Mouse (Mus musculus): ENCODE results near the gene Adamts18. TPM values are rescaled to one million over a fixed set of nuclear protein-coding genes. Genes with fewer than 3 reads are reported as not detected.

Gene Adamts18
- polyA plus RNA-seq, 1 experiment from 2014 or later: 2.3 TPM

DNA sequence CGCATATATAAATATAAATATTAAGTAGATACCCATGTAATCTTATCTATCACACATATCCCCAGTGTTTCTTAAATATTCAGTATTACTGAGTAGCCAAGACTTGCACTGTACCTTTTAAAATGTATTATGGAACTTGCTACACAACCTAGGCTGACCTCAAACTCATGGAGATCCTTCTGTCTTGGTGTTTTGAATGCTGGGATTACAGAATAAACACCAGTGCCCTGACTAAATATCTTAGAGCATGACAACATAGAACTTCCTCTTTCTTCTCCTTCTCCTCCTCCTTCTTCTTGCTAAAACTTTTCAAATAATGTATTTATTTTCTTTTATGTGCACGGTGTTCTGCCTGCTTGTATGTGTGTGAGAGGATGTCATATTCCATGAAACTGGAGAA is 95.4 kb downstream of the Adamts18 start:
- H3K4me2 ChIP-seq (replicated peaks): no peak overlapping the region
- H3K9ac ChIP-seq: no peak overlapping the region
- WGBS: 92% methylated on average over 2 of the region's 2 CpGs
- no peaks in the 10 kb centered on the region for H3K27me3 ChIP-seq (ENCODE audit: control insufficient read depth, insufficient read depth, low read length)
- H3K9me3 ChIP-seq (ENCODE audit: control insufficient read depth, low read length): no peaks in the 10 kb centered on the region
- H3K27ac ChIP-seq: no peak overlapping the region
- no peak overlapping the region for H3K4me3 ChIP-seq (replicated peaks; ENCODE audit: low read length)
- H3K4me1 ChIP-seq (replicated peaks; ENCODE audit: control insufficient read depth, insufficient read depth, low read length): no peaks in the 10 kb centered on the region
- H3K36me3 ChIP-seq (replicated peaks; ENCODE audit: control insufficient read depth, insufficient read depth): no peaks in the 10 kb centered on the region
- no peak for DNase-seq (ENCODE audit: low spot score)
- no peak for ATAC-seq (ENCODE audit: low FRiP score)

DNA sequence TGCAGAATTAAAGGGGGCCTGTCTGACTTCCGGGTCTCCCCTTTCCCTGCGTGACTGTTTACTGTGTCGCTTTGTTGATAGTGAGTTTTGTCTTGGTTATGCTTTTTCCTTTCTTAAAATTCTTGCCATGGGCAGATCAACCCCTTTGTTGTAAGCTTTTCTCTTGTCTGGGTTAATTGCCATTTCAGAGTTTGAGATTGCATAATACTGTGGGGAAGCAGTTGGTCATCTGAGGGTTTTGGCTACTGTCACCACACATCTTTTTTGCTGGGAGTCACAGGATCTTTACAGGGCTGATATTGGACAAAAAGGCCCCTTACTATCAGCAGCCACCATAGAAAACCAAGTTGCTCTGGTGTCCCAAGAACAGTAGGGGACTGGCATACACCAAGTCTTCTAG is 96.2 kb downstream of the Adamts18 start:
- WGBS: 89% methylated on average over 3 of the region's 3 CpGs
- Histone ChIP-seq H3K9me3 (ENCODE audit: control insufficient read depth, low read length) (no peaks in the 10 kb centered on the region), H3K4me2 (replicated peaks) (no peak overlapping the region), H3K4me1 (replicated peaks; ENCODE audit: control insufficient read depth, insufficient read depth, low read length) (no peaks in the 10 kb centered on the region), H3K27me3 (ENCODE audit: control insufficient read depth, insufficient read depth, low read length) (no peaks in the 10 kb centered on the region), H3K9ac (no peak overlapping the region), H3K36me3 (replicated peaks; ENCODE audit: control insufficient read depth, insufficient read depth) (no peaks in the 10 kb centered on the region), H3K27ac (no peak overlapping the region), H3K4me3 (replicated peaks; ENCODE audit: low read length) (no peak overlapping the region)
- DNase-seq (ENCODE audit: low spot score) (no peak), ATAC-seq (ENCODE audit: low FRiP score) (no peak)

DNA sequence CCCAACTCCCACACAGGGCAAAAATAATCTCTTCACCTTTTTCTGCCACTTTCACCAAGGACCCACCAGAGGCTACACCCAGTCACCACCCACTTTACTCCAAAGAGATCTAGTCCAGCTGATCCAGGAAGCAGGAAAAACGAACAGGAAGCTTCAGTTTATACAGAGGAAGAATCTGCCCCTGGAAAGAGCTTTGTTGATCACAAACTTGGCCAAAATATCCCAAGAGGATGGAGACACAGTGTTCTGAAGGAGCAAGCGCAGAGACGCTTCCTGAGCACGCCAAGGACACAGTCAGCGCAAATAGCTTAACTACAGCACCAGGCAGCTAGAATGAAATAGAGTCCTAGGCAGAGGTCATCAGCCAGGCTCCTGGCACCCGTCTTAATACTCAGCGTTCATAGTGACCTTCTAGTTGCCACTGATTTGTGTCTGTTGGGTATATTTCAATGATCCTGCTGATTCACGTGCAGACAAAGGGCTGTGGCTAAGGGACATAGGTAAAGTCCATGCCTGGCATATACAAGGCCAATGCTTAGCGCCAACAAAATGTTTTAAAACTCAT is 113.0 kb downstream of the Adamts18 start:
- no peak overlapping the region for H3K4me3 ChIP-seq (replicated peaks; ENCODE audit: low read length)
- H3K4me1 ChIP-seq (replicated peaks; ENCODE audit: control insufficient read depth, insufficient read depth, low read length): no peaks in the 10 kb centered on the region
- no peaks in the 10 kb centered on the region for H3K9me3 ChIP-seq (ENCODE audit: control insufficient read depth, low read length)

DNA sequence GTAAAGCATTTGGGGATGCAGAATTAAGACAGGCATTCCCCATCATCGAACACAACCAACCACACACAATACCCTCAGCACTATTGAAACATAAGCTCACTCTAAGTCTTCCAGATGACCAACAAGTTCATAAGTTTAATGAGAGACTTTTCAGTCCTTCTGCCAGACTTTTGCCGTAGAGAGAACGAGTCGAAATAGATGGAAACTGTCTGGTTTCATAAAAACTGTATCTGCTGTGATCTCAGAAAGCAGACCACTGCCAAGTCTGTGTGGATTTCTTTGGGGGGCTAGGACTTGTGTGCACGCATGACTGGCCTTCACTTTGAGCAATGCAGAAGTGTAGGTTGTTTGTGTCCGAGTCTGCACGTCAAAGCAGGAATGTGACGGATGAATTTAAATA is 123.2 kb downstream of the Adamts18 start:
- no peak overlapping the region for H3K9ac ChIP-seq
- no peak overlapping the region for H3K4me3 ChIP-seq (replicated peaks; ENCODE audit: low read length)
- H3K9me3 ChIP-seq (ENCODE audit: control insufficient read depth, low read length): no peaks in the 10 kb centered on the region
- H3K27me3 ChIP-seq (ENCODE audit: control insufficient read depth, insufficient read depth, low read length): no peaks in the 10 kb centered on the region
- 70% methylated on average over 8 of the region's 8 CpGs for WGBS
- no peak overlapping the region for H3K27ac ChIP-seq
- DNase-seq (ENCODE audit: low spot score) (no peak), ATAC-seq (ENCODE audit: low FRiP score) (no peak)
- no peaks in the 10 kb centered on the region for H3K4me1 ChIP-seq (replicated peaks; ENCODE audit: control insufficient read depth, insufficient read depth, low read length)
- no peaks in the 10 kb centered on the region for H3K36me3 ChIP-seq (replicated peaks; ENCODE audit: control insufficient read depth, insufficient read depth)
- no peak overlapping the region for H3K4me2 ChIP-seq (replicated peaks)

More for the DNA sequence above, 113.0 kb downstream of the Adamts18 start:
- DNase-seq (ENCODE audit: low spot score): no peak
- no peak for ATAC-seq (ENCODE audit: low FRiP score)
- no peaks in the 10 kb centered on the region for H3K27me3 ChIP-seq (ENCODE audit: control insufficient read depth, insufficient read depth, low read length)
- no peak overlapping the region for H3K4me2 ChIP-seq (replicated peaks)
- H3K36me3 ChIP-seq (replicated peaks; ENCODE audit: control insufficient read depth, insufficient read depth): no peaks in the 10 kb centered on the region
- H3K27ac ChIP-seq: no peak overlapping the region
- 84% methylated on average over 9 of the region's 9 CpGs for WGBS
- H3K9ac ChIP-seq: no peak overlapping the region

DNA sequence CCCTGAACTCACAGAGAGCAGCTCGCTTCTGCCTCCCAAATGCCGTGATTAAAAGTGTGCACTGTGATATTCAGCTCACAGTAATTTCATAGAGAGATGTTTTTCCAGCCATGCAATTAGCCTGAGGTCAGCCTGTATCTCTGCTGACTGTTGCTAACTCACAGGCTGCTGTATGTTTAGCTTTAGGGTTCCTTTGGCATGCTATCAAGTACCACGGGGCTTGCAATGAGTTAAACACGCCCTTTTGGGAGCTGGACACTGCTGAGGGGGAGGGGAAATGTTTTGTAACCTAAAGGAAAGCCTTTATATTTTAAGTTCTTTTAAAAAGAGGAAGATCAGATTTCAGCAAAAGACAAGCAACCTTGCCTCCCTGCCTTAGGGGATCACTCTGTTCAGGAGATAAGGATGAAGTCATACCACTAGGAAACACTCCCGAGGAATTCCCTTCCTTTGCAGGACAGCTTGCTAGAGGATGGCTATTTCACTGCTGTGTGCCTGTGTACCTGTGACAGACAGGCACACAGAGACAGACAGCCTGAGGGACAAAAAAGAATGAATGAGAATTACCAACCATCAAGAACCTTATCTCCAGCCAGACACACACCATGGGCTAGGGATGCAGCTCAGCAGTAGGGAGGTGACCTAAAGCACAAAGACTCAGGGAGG is 124.5 kb downstream of the Adamts18 start:
- no peak overlapping the region for H3K9ac ChIP-seq
- no peak overlapping the region for H3K27ac ChIP-seq
- no peaks in the 10 kb centered on the region for H3K36me3 ChIP-seq (replicated peaks; ENCODE audit: control insufficient read depth, insufficient read depth)
- H3K27me3 ChIP-seq (ENCODE audit: control insufficient read depth, insufficient read depth, low read length): no peaks in the 10 kb centered on the region
- ATAC-seq (ENCODE audit: low FRiP score) (no peak), DNase-seq (ENCODE audit: low spot score) (no peak)
- WGBS: 70% methylated on average over 5 of the region's 5 CpGs
- no peaks in the 10 kb centered on the region for H3K9me3 ChIP-seq (ENCODE audit: control insufficient read depth, low read length)
- no peaks in the 10 kb centered on the region for H3K4me1 ChIP-seq (replicated peaks; ENCODE audit: control insufficient read depth, insufficient read depth, low read length)
- no peak overlapping the region for H3K4me3 ChIP-seq (replicated peaks; ENCODE audit: low read length)
- no peak overlapping the region for H3K4me2 ChIP-seq (replicated peaks)

DNA sequence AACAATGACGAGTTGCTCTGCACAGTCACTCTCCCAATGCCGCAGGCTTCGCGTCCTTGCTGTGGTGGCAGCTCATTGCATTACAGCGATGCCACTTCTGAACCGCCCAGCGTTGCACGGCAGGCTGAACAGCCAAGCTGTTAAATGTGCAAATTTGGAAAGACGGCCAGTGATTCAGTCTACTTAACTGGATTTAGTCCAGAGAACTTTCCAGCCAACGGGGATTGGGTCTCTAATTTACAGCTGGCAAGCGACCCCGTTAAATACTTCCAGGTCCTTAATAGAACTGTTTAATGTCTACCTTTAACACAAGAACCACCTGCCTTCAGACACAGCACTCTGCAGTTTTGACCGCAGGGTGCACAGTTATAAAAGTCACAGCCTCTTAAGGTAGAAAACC is 127.1 kb downstream of the Adamts18 start:
- H3K4me1 ChIP-seq (replicated peaks; ENCODE audit: control insufficient read depth, insufficient read depth, low read length): no peaks in the 10 kb centered on the region
- DNase-seq (ENCODE audit: low spot score): no peak
- no peak overlapping the region for H3K9ac ChIP-seq
- ATAC-seq (ENCODE audit: low FRiP score): no peak
- WGBS: 77% methylated on average over 13 of the region's 13 CpGs
- no peak overlapping the region for H3K27ac ChIP-seq
- no peaks in the 10 kb centered on the region for H3K9me3 ChIP-seq (ENCODE audit: control insufficient read depth, low read length)
- no peak overlapping the region for H3K4me3 ChIP-seq (replicated peaks; ENCODE audit: low read length)
- no peaks in the 10 kb centered on the region for H3K36me3 ChIP-seq (replicated peaks; ENCODE audit: control insufficient read depth, insufficient read depth)
- H3K4me2 ChIP-seq (replicated peaks): no peak overlapping the region
- no peaks in the 10 kb centered on the region for H3K27me3 ChIP-seq (ENCODE audit: control insufficient read depth, insufficient read depth, low read length)

DNA sequence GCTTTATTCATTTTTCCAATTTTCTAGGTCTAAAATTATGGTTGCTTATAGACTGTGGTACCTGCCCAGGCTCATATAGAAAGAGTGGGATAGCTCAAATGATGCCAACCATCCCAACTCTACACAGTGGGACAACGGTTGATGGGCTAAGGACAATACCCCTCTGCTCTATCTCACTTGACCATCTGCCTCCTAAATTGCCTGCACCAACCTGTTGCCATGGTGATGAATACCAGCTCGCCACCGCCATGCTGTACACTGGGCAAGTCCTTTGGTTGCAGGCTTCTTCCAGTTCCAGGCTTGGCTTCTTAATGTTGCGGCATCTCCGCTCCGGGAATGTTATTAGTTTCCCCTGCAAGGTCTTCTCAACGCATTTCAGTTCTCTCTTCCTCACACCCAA is 143.6 kb downstream of the Adamts18 start:
- Histone ChIP-seq H3K27ac (no peak overlapping the region), H3K4me2 (replicated peaks) (no peak overlapping the region), H3K9ac (no peak overlapping the region), H3K4me1 (replicated peaks; ENCODE audit: control insufficient read depth, insufficient read depth, low read length) (no peaks in the 10 kb centered on the region; the same call in 1 of the 2 replicates), H3K36me3 (replicated peaks; ENCODE audit: control insufficient read depth, insufficient read depth) (no peaks in the 10 kb centered on the region), H3K27me3 (ENCODE audit: control insufficient read depth, insufficient read depth, low read length) (no peaks in the 10 kb centered on the region), H3K4me3 (replicated peaks; ENCODE audit: low read length) (no peak overlapping the region), H3K9me3 (ENCODE audit: control insufficient read depth, low read length) (no peaks in the 10 kb centered on the region)
- ATAC-seq (ENCODE audit: low FRiP score) (no peak), DNase-seq (ENCODE audit: low spot score) (no peak)
- WGBS: 33% methylated on average over 7 of the region's 7 CpGs

DNA sequence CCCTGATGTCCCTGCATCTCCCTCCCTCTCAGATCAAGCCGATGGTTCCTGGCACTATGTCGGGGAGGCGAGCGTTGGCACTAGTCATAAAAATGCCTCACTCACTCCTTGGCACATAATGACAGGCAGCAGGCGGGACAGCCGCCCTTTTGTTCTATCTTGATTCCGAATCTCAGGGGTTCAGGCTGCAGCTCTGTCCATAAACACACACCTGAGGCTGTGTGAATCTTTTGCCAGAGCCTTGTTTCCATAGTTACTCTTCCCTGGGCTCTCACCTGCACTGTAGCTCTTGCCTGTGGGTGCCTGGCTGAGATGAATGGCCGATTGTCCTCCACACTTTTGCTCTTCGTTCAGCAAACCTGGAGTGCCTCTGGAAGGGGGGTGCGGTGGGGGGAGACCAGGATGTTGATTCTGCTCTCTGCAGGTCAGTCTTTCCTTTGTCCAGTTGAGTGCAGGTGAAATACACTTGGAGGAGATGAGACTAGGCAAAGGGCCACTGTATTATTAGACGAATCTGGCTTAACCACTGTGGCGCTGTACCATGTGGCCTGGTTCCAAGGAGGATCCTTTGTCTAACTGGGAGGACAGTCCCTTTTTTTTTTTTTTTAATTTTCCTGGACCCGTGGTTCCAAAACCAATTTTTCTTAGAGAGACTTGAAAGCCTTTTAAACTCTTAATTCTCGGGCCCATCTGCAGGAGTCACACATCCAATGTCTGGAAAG is 156.8 kb downstream of the Adamts18 start:
- Histone ChIP-seq H3K27me3 (ENCODE audit: control insufficient read depth, insufficient read depth, low read length) (no peaks in the 10 kb centered on the region), H3K9ac (no peak overlapping the region), H3K4me2 (replicated peaks) (no peak overlapping the region), H3K9me3 (ENCODE audit: control insufficient read depth, low read length) (no peaks in the 10 kb centered on the region), H3K36me3 (replicated peaks; ENCODE audit: control insufficient read depth, insufficient read depth) (no peaks in the 10 kb centered on the region), H3K27ac (peak overlapping the region; percentile 47), H3K4me1 (replicated peaks; ENCODE audit: control insufficient read depth, insufficient read depth, low read length) (peaks cover 3% of the 10 kb centered on the region; the same call in 1 of the 2 replicates), H3K4me3 (replicated peaks; ENCODE audit: low read length) (no peak overlapping the region)
- 74% methylated on average over 14 of the region's 14 CpGs for WGBS
- peak; percentile 46 for DNase-seq (ENCODE audit: low spot score)
- ATAC-seq (ENCODE audit: low FRiP score): no peak

DNA sequence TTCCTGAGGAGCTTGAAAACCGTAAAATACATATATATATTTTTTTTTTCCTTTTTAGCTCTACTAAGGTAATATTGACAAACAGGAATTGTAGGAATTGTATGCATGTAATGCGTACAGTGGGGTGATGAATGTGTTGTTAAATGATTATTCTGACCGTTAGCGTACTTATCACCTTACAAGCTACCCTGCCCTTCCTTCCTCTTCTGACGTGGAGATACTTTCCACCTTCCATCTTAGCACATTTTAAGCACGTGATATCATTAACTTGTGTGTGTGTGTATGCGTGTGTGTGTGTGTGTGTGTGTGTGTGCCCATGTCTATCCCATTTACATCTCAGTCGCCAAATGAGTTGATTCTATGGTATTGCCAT is 160.0 kb downstream of the Adamts18 start:
- Histone ChIP-seq H3K36me3 (replicated peaks; ENCODE audit: control insufficient read depth, insufficient read depth) (no peaks in the 10 kb centered on the region), H3K4me2 (replicated peaks) (no peak overlapping the region), H3K4me3 (replicated peaks; ENCODE audit: low read length) (no peak overlapping the region), H3K9me3 (ENCODE audit: control insufficient read depth, low read length) (0 out of 2 replicates have a peak, but pooled peaks cover 7% of the 10 kb centered on the region), H3K27ac (no peak overlapping the region), H3K9ac (no peak overlapping the region), H3K4me1 (replicated peaks; ENCODE audit: control insufficient read depth, insufficient read depth, low read length) (peaks cover 3% of the 10 kb centered on the region; the same call in 1 of the 2 replicates), H3K27me3 (ENCODE audit: control insufficient read depth, insufficient read depth, low read length) (no peaks in the 10 kb centered on the region)
- ATAC-seq (ENCODE audit: low FRiP score): no peak
- 88% methylated on average over 8 of the region's 8 CpGs for whole genome bisulfite sequencing
- DNase-seq (ENCODE audit: low spot score): no peak
